Mouse (Mus musculus) testis, adult 2 months (tissue): ENCODE measurements around the gene Cngb1. TPM values are rescaled to one million over a fixed set of nuclear protein-coding genes. Genes with fewer than 3 reads are reported as not detected.

Experiments
- H3K27ac ChIP-seq: fragments of 200-500 bp; 2 replicates; pipeline ENCODE4 v1.5.1; 2012; ENCODE audit warnings: low read depth, low read length; ENCODE audit not compliant: control insufficient read depth, insufficient read depth
- H3K27me3 ChIP-seq: fragments of 200-500 bp; 2 replicates; pipeline ENCODE4 v1.6.1; 2012; ENCODE audit warnings: mild to moderate bottlenecking, low read length, moderate library complexity; ENCODE audit not compliant: control insufficient read depth, insufficient read depth
- H3K36me3 ChIP-seq: fragments of 200-500 bp; 2 replicates; pipeline ENCODE4 v1.6.1; 2012; ENCODE audit warnings: mild to moderate bottlenecking, low read length; ENCODE audit not compliant: control insufficient read depth, insufficient read depth
- H3K4me1 ChIP-seq: fragments of 200-500 bp; 2 replicates; pipeline ENCODE4 v1.6.1; 2012; ENCODE audit warnings: low read length; ENCODE audit not compliant: control insufficient read depth, insufficient read depth
- H3K4me3 ChIP-seq: fragments of 200-500 bp; 2 replicates; pipeline ENCODE4 v1.5.1; 2012; ENCODE audit warnings: low read depth, mild to moderate bottlenecking, low read length, moderate library complexity, mixed read lengths; ENCODE audit not compliant: control insufficient read depth
- CTCF ChIP-seq: fragments of 200-500 bp; IDR thresholded peaks from 2 replicates; pipeline ENCODE4 v1.5.1; 2012; ENCODE audit warnings: low read depth, mild to moderate bottlenecking, inconsistent platforms, low read length, moderate library complexity; ENCODE audit not compliant: control insufficient read depth, insufficient read depth, insufficient replicate concordance
- POLR2A ChIP-seq: fragments of 200-500 bp; IDR thresholded peaks from 2 replicates; pipeline ENCODE4 v1.6.1; 2012; ENCODE audit warnings: low read depth, mild to moderate bottlenecking, inconsistent platforms, low read length, moderate library complexity; ENCODE audit not compliant: control insufficient read depth
- polyA plus RNA-seq: library from polyadenylated mRNA; depleted of rRNA; stranded (reverse); fragments of >200 nt; gene quantifications from 2 replicates; pipeline ENCODE4 v1.2.3, GENCODE M21; 2012; rRNA removed

Gene Cngb1
- polyA plus RNA-seq, 1 experiment, result 6.9 TPM

DNA sequence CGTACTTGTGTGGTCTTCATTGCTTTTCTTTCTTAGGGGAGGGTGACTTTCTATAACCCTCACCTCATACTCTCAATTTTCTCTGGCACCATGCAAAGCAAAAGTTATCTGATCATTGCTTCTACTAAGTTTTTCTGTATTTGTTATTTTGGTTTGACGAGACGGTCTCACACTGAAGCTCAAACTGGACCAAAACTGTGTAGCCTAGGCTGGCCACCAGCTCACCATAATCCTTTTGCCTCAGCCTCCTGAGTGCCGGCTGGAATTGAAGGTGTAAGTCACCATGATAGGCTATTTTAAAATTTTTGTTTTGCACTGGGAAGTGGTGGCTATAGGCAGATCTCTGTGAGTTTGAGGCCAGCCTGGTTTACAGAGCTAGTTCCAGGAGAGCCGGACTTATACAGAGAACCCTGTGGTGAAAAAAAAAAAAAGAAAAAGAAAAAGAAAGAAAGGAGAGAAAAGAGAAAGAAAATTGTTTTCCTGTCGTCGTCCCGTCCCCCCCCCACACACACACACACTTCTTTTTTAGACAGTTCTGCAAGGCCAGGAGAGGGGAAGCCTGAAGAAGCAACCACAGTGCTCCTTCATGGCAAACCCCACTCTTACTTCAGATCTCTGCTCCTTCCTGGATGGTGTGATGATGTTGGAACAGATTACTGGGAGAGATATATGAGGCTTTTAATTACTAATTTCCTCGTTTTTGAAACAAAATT, 102.9 kb downstream of the Cngb1 start:
- peaks cover 2% of the 10 kb centered on the region for H3K4me1 ChIP-seq
- H3K36me3 ChIP-seq, result no peaks in the 10 kb centered on the region
- H3K27me3 ChIP-seq, result no peaks in the 10 kb centered on the region
- TF ChIP-seq CTCF, result no peak
- TF ChIP-seq POLR2A, result no peak
- no peak overlapping the region for H3K4me3 ChIP-seq
- H3K27ac ChIP-seq, result no peak overlapping the region

DNA sequence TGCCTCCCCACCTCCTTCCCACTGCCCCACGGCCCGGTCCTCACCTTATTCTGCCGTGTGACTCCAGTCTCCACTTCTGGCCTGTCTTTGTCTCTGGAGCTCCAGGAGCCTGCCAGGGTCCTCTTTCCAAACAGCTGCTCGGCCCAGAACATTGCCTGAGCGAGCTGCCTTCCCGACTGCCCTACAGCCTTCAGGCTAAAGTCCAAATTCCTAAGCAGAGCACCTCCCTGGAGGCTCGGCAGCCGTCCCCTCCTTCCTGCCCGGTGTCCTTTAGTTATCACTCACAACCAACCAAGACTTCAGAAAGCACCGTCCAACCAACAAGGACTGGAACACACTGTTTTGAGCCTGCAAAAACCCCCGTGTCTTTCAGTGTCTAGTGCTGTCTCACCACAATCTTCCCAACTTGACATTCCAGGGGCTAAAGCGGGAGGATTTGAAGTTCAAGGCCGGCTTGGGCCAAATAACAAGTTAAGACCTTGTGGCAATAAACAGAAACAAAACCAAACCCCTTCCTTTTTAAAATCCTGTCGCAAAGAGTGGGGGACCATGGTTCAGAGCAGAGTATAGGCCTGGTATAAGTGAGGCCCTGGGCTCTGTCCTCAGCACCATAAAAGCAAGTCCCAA, 103.6 kb downstream of the Cngb1 start, which contains the start of gene Kifc3:
TSS of gene Kifc3 (minus strand) at position 164 of the 627 bp plus-strand sequence.
- no peaks in the 10 kb centered on the region for H3K27me3 ChIP-seq
- H3K4me1 ChIP-seq, result peaks cover 2% of the 10 kb centered on the region
- H3K4me3 ChIP-seq, result no peak within 1 kb of the TSS
- peak within 1 kb of the TSS; percentile 49; the same call in 1 of the 2 replicates for H3K27ac ChIP-seq
- no peaks in the 10 kb centered on the region for H3K36me3 ChIP-seq
- TF ChIP-seq POLR2A (0 out of 2 replicates have a peak, but pooled peaks have one; percentile 17), CTCF (no peak)

DNA sequence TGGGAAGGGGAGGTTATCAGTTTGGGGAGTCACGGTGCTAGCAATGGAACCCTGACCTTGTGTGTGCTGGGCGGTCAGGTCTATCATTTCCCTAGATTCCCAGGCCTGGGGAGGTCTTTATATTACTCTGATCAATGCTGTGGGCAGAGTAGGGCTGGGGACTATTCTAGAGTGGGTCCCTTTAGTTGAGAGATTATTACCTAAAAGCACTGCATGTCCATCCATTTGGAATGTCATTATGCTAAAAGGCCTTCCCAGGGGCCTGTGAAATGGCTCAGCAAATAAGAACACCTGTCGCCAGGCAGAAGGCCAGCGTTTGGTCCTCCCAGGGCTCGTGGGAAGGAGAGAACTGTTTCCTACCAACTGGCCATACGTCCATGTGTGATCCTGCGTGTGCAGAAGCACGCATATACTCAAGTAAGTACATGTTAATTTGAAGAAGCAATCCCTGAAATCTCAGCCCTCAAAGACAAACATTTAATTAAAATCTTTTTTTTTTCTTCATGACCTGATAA, 104.3 kb downstream of the Cngb1 start:
- TF ChIP-seq CTCF, result no peak
- no peak for TF ChIP-seq POLR2A
- H3K4me3 ChIP-seq, result no peak overlapping the region
- H3K27ac ChIP-seq, result peak overlapping the region; percentile 49; the same call in 1 of the 2 replicates
- peaks cover 2% of the 10 kb centered on the region for H3K4me1 ChIP-seq
- no peaks in the 10 kb centered on the region for H3K36me3 ChIP-seq
- no peaks in the 10 kb centered on the region for H3K27me3 ChIP-seq

DNA sequence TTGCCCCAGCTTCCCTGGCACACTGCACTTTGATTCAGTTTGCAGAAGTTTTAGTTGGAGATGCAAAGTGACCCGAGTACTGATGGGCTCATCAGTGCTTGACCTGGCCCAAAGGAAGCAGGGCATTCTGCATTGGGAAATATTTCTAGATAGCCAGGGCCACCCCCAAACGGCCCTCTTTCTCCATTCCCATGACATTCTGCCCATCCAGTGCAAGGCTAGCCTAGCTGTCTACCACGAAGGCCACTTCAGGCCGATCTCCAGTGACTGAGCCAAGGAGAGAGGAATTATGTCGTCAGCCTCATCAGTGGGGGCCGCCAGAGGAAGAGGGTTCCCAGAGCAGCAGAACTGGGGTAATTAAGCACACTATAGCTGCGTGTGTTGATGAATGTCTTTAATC, 104.9 kb downstream of the Cngb1 start:
- H3K36me3 ChIP-seq, result no peaks in the 10 kb centered on the region
- no peak overlapping the region for H3K27ac ChIP-seq
- H3K27me3 ChIP-seq, result no peaks in the 10 kb centered on the region
- TF ChIP-seq POLR2A, result no peak
- TF ChIP-seq CTCF, result no peak
- H3K4me1 ChIP-seq, result peaks cover 2% of the 10 kb centered on the region
- H3K4me3 ChIP-seq, result no peak overlapping the region; the same call in 1 of the 2 replicates

DNA sequence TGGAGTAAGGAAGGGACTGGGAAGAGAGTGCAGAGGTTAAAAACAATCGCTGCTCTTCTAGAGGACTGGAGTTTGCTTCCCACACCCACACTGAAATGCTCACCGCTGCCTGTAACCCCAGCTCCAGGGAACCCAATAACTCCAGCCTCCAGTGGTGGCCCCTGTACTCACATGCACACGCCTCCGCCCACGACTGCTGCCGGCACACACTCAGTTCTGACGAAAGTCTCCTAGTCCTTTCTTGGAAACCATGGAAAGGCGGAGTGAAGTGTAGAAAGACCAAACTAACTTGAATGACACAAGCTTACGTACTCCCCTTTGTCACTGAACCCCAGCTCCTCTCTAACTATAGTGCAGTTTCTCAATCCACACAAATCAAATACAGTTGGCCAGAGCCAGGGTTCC, 106.4 kb downstream of the Cngb1 start:
- Histone ChIP-seq H3K36me3 (no peaks in the 10 kb centered on the region), H3K4me3 (no peak overlapping the region), H3K27me3 (no peaks in the 10 kb centered on the region), H3K4me1 (peaks cover 2% of the 10 kb centered on the region), H3K27ac (no peak overlapping the region)
- TF ChIP-seq CTCF (no peak), POLR2A (no peak)

DNA sequence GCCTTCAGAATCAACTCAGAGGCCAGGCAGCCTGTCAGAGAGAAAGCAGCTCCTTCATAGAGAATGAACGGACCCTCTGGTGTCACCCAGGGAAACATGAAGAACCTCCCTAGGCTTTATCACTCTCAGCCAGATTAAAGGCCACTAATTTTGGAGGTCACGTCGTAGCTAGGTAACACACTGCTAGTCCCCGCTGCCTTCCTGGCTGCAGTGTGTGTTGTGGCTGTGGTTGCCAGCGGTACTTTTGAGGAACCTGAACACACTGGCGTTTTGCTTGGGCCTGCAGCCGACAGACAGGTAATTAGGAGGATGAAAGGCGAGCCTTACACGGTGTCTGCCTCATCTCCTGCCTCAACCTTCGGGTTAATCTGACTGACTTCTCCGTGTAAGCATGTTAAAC, 110.7 kb downstream of the Cngb1 start:
- TF ChIP-seq CTCF, result no peak
- no peak for TF ChIP-seq POLR2A
- Histone ChIP-seq H3K36me3 (no peaks in the 10 kb centered on the region), H3K27me3 (no peaks in the 10 kb centered on the region), H3K4me3 (no peak overlapping the region), H3K27ac (no peak overlapping the region), H3K4me1 (no peaks in the 10 kb centered on the region)

DNA sequence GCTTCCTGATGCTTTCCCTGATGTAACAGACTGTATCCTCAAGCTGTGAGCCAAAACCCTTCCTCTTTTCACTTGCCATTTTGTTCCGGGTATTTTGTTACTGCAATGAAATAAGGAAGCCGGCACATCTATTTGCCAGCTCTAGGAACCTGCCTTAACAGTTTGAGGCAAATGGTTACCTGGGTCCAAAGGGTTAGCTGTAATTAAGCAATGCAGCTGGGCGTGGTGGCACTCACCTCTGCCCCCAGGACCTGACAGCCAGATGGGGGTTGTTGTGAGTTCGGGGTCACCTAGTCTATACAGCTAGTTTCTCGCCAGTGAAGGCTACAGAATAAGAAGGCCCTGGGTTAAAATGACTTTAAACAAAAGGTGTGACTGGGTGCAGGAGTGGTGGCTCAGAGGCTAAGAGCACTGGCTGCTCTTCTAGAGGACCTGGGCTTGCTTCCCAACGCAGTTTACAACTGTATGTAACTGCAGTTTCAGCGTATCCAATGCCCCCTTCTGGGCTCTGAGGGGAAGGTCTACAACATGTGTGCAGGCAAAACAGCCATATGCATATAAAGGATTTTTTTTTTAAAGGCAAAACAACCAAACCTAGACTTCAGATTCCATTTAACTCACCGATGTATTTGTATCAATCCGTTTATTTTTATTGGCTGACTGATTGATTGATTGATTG, 114.7 kb downstream of the Cngb1 start:
- Histone ChIP-seq H3K27ac (no peak overlapping the region), H3K4me1 (no peaks in the 10 kb centered on the region), H3K36me3 (no peaks in the 10 kb centered on the region), H3K27me3 (no peaks in the 10 kb centered on the region), H3K4me3 (no peak overlapping the region)
- TF ChIP-seq CTCF (no peak), POLR2A (no peak)

Other genes with a start within 250 kb of the Cngb1 start
- 180 and 199 TPM in 2 replicates for gene Katnb1, start 225.4 kb downstream of the Cngb1 start, polyA plus RNA-seq
- 63.9 and 76.7 TPM in 2 replicates for gene Kifc3, start 103.8 kb downstream of the Cngb1 start, polyA plus RNA-seq
- gene Tepp, start 4.0 kb upstream of the Cngb1 start, polyA plus RNA-seq, result 290 and 313 TPM in 2 replicates
- gene Zfp319, start 25.4 kb upstream of the Cngb1 start, polyA plus RNA-seq, result 3.9 and 4.0 TPM in 2 replicates
- gene Usb1, start 25.7 kb upstream of the Cngb1 start, polyA plus RNA-seq, result 33.1 and 34.0 TPM in 2 replicates
- 0.23 and 0.30 TPM in 2 replicates for gene Mmp15, start 45.7 kb upstream of the Cngb1 start, polyA plus RNA-seq
- 103 and 106 TPM in 2 replicates for gene Cfap20, start 128.3 kb upstream of the Cngb1 start, polyA plus RNA-seq
- gene Csnk2a2, start 183.5 kb upstream of the Cngb1 start, polyA plus RNA-seq, result 107 and 125 TPM in 2 replicates
- gene Ccdc113, start 227.5 kb upstream of the Cngb1 start, polyA plus RNA-seq, result 82.2 and 87.4 TPM in 2 replicates